Mouse (Mus musculus) megakaryocyte, embryonic 14.5 days (primary cell): ENCODE data around the gene Ncoa1.

Experiments used
- FLI1 ChIP-seq: IDR thresholded peaks from 2 replicates; pipeline ENCODE4 v1.6.1; 2012; ENCODE audit warnings: low read length, inconsistent platforms, mixed read lengths
- GATA1 ChIP-seq: IDR thresholded peaks from 3 replicates; pipeline ENCODE4 v1.6.1; 2012; ENCODE audit warnings: mixed read lengths, low read length, inconsistent platforms, borderline replicate concordance

DNA sequence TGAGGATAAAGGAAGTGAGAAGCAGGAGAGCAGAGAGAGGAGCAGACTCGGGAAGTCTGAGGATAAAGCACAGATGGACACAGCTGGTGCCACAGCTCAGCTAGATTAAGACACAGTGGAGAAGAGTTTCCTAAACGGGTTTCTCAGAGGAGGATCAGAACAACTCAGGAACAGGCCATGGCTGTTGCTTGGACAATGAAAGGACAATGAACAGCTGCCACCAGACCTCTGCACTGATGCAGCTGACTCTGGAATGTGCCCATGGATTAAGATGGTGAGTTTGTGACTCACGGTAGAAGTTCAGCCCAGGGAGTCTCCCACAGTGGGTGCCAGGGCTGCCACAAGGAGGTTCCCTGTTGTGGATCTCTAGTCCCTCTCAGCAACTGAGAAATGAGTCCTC is 191.8 kb downstream of the Ncoa1 start:
- TF ChIP-seq FLI1, result no peak
- no peak for TF ChIP-seq GATA1
